In genomic region chr7:143105258-143105897, GRCm38 (mm10) we compare ENCODE assay signal across 19 mouse cellular contexts. TPM values are rescaled to one million over a fixed set of nuclear protein-coding genes. Genes with fewer than 3 reads are reported as not detected.
DNase-seq lines count a peak whose midpoint lies in the region; ATAC-seq lines count a peak whose summit lies in the region.
"Had no signal": no experiment of that assay in that cellular context is flagged by ENCODE, and none has a peak within 500 bp of the region (broad histone marks: within the 10 kb centered on the region; RNA-seq: fewer than 3 reads in every experiment).

No protein-coding gene starts in this region.

- peaks cover 7% of the 10 kb centered on the region for H3K4me1 ChIP-seq in forebrain, embryonic 12.5 days

- no peak for ATAC-seq in forebrain, embryonic 12.5 days (ENCODE audit: low FRiP score)
- ATAC-seq: activated CD4-positive, CD25-positive, alpha-beta regulatory T cell, adult 4 months; midbrain, embryonic 16.5 days; Patski had no signal

- WGBS in forebrain, embryonic 12.5 days, result 79% methylated on average over 11 of the region's 11 CpGs

- no peaks in the 10 kb centered on the region for H3K9me3 ChIP-seq in forebrain, embryonic 12.5 days
- H3K9me3 ChIP-seq: embryonic facial prominence, embryonic 15.5 days; heart, embryonic 10.5 days; hindbrain, embryonic 13.5 days; liver, embryonic 15.5 days had no signal

- H3K9ac ChIP-seq in forebrain, embryonic 12.5 days, result no peak overlapping the region
- H3K9ac ChIP-seq: embryonic facial prominence, embryonic 15.5 days; hindbrain, embryonic 13.5 days; liver, embryonic 15.5 days had no signal

- H3K27ac ChIP-seq in forebrain, embryonic 12.5 days, result no peak overlapping the region
- H3K27ac ChIP-seq: embryonic facial prominence, embryonic 15.5 days; heart, embryonic 10.5 days; hindbrain, embryonic 13.5 days; liver, embryonic 15.5 days had no signal

- no peaks in the 10 kb centered on the region for H3K36me3 ChIP-seq in forebrain, embryonic 12.5 days (replicated peaks)
- H3K36me3 ChIP-seq: embryonic facial prominence, embryonic 15.5 days; heart, embryonic 10.5 days; hindbrain, embryonic 13.5 days; liver, embryonic 15.5 days had no signal

- H3K27me3 ChIP-seq in forebrain, embryonic 12.5 days, result peaks cover 72% of the 10 kb centered on the region

- H3K4me3 ChIP-seq in forebrain, embryonic 12.5 days (replicated peaks), result no peak overlapping the region
- H3K4me3 ChIP-seq: embryonic facial prominence, embryonic 15.5 days; heart, embryonic 10.5 days; hindbrain, embryonic 13.5 days; liver, embryonic 15.5 days had no signal

- intact Hi-C loops in left cerebral cortex, postnatal 25 days (cut with DNase I), result no loop called here

- peak; percentile 42 for DNase-seq in kidney, adult 18-20 months
- no peak for DNase-seq in kidney, postnatal 10 days
- DNase-seq in MEL-GATA-1-ER (ENCODE audit: extremely low read depth, low read depth), result peak; percentile 56
- DNase-seq in kidney, postnatal 14 days, result peak; percentile 45
- DNase-seq in lung, postnatal 36 days, result peak; percentile 67
- DNase-seq in left cerebral cortex, postnatal 25 days (ENCODE audit: low spot score in 2 of 2), result no peak
- DNase-seq: cerebellum, postnatal 10 days; embryo, embryonic 11 days; gastrocnemius, postnatal 36 days; heart, postnatal 10 days; thymus, postnatal 14 days had no signal

- H3K4me2 ChIP-seq in forebrain, embryonic 12.5 days, result no peak overlapping the region
- H3K4me2 ChIP-seq: embryonic facial prominence, embryonic 15.5 days; hindbrain, embryonic 13.5 days; liver, embryonic 15.5 days had no signal

RNA-seq across cellular contexts. Expression of gene Kcnq1, which starts 0.8 kb away (rescaled TPM):
- 1 to 10 TPM in 1 of 2 experiments, under 1 TPM in 1; 0.53 to 1.4 TPM for total RNA-seq in left cerebral cortex, postnatal 25 days (2021)
- polyA plus RNA-seq in forebrain, embryonic 12.5 days (2016; fragmentation: Nextera tagmentation; extraction: Ambion mirVana), result 0.87 and 0.94 TPM in 2 replicates
- polyA plus RNA-seq: activated CD4-positive, CD25-positive, alpha-beta regulatory T cell, adult 4 months had no signal

RNA-seq across cellular contexts. Expression of gene Trpm5, which starts 10.9 kb away (rescaled TPM):
- not detected for total RNA-seq in left cerebral cortex, postnatal 25 days (2021)
- 1.1 and 1.3 TPM in 2 replicates for polyA plus RNA-seq in forebrain, embryonic 12.5 days (2016; fragmentation: Nextera tagmentation; extraction: Ambion mirVana)
- total RNA-seq: gastrocnemius, postnatal 36 days had no signal
- polyA plus RNA-seq: activated CD4-positive, CD25-positive, alpha-beta regulatory T cell, adult 4 months had no signal

RNA-seq across cellular contexts. Expression of gene Tssc4, which starts 36.3 kb away (rescaled TPM):
- total RNA-seq in left cerebral cortex, postnatal 25 days (2021), result 10 to 100 TPM; 40.1 to 45.4 TPM
- 106 and 108 TPM in 2 replicates for polyA plus RNA-seq in forebrain, embryonic 12.5 days (2016; fragmentation: Nextera tagmentation; extraction: Ambion mirVana)

RNA-seq across cellular contexts. Expression of gene Cd81, which starts 52.8 kb away (rescaled TPM):
- 100 to 1,000 TPM; 407 to 414 TPM for total RNA-seq in left cerebral cortex, postnatal 25 days (2021)
- 199 and 205 TPM in 2 replicates for polyA plus RNA-seq in forebrain, embryonic 12.5 days (2016; fragmentation: Nextera tagmentation; extraction: Ambion mirVana)

Comparison
In these comparisons a context has a peak if more than half of its experiments do, and no peak if none do; other contexts are left out.
1. DNase-seq: peak in kidney, adult 18-20 months (single experiment), MEL-GATA-1-ER (single experiment), kidney, postnatal 14 days (single experiment) and lung, postnatal 36 days (single experiment); none in kidney, postnatal 10 days (single experiment) and left cerebral cortex, postnatal 25 days (0 of 2).